Mouse (Mus musculus): ENCODE data around the gene D130043K22Rik.

Gene D130043K22Rik

GRCm38 (mm10) chr13:24937108-24937838 lies 92.3 kb downstream of the D130043K22Rik start, which contains the start of gene Aldh5a1:
Aldh5a1 (minus strand) TSS chr13:24937661.
- in situ Hi-C loops (cut with MboI; ENCODE audit: low pct_unique_long_range_greater_than_20kb in 1 of 2, low sequenced_read_pairs in 2 of 2, unreplicated experiment in 1 of 2), result no loop called here

GRCm38 (mm10) chr13:24937839-24938166 lies 92.9 kb downstream of the D130043K22Rik start:
- in situ Hi-C loops (cut with MboI; ENCODE audit: low pct_unique_long_range_greater_than_20kb in 1 of 2, low sequenced_read_pairs in 2 of 2, unreplicated experiment in 1 of 2), result no loop called here

- in situ Hi-C loops (cut with MboI; ENCODE audit: low pct_unique_long_range_greater_than_20kb in 1 of 2, low sequenced_read_pairs in 2 of 2, unreplicated experiment in 1 of 2), result no loop called here
Measured at GRCm38 (mm10) chr13:24938683-24939082, 93.7 kb downstream of the D130043K22Rik start.

DNA sequence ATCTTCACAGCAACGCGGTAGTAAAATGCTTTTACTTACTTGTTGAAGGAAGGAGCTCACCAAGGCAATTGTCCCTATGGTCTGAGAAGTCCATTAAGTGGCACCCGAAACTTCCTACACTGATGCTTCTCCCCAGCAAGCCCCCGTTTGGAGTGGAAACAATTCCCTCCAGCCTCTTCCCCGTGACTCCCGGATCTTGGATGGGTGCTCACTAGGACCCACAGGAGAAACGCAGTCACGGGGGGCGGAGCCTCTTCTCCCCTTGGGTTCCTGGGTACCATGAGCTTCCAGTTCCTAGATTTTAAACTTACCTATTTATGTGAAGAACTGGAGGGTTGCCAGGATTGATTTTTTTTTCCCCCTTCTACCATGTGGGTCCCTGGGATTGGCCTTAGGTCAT lies 94.5 kb downstream of the D130043K22Rik start:
- in situ Hi-C loops (cut with MboI; ENCODE audit: low pct_unique_long_range_greater_than_20kb in 1 of 2, low sequenced_read_pairs in 2 of 2, unreplicated experiment in 1 of 2), result no loop called here

DNA sequence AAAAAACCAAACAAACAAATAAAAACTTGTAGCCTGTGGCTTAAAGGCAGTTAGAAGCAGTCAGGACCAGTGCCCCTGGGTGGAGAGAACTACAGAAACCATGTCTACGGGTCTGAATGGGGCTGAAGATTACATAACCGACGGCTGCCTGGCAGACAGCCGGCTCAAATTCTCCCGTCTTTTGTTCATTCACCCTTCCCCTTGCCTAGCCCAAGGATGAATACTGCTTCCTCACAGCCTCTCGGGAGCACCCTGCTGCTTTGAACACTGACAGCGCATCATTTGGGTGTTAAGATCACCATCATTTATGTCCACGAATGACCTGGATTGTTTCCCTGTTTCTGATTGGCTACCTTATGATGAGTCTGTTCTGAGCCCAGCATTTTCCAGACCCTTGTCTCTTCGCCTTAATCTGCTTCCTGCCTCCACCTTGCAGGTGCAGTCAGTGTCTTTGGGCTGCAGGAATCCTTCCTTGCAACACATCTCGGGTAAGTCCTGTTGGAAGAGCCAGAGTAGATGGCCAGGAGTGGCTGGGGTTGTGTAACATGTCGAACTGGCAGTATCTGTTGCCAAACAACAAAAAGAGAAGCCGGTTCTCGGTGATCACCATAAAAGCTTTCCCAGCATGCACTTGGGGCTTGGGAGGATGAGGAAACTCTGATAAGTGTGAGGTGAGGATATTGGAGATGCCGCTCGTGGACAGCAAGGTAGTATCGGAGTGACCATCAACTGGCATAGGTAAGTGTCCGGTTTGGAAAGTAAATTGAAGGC lies 97.8 kb downstream of the D130043K22Rik start, which contains the start of gene Gpld1:
Gene Gpld1, plus strand, starts transcription at position 641 of the 771 bp plus-strand sequence.
- in situ Hi-C loops (cut with MboI; ENCODE audit: low pct_unique_long_range_greater_than_20kb in 1 of 2, low sequenced_read_pairs in 2 of 2, unreplicated experiment in 1 of 2), result loop anchor here in 1 of 2 experiments (5.0 kb wide), 1 partner anchor 40 kb away; no protein-coding TSS in a partner anchor

- in situ Hi-C loops (cut with MboI; ENCODE audit: low pct_unique_long_range_greater_than_20kb in 1 of 2, low sequenced_read_pairs in 2 of 2, unreplicated experiment in 1 of 2), result loop anchor here in 1 of 2 experiments (5.0 kb wide), 1 partner anchor 39 kb away; no protein-coding TSS in a partner anchor
Measured at GRCm38 (mm10) chr13:24943303-24943702, 98.4 kb downstream of the D130043K22Rik start.

- in situ Hi-C loops (cut with MboI; ENCODE audit: low pct_unique_long_range_greater_than_20kb in 1 of 2, low sequenced_read_pairs in 2 of 2, unreplicated experiment in 1 of 2), result no loop called here
Measured at GRCm38 (mm10) chr13:24945567-24945966, 100.6 kb downstream of the D130043K22Rik start.

DNA sequence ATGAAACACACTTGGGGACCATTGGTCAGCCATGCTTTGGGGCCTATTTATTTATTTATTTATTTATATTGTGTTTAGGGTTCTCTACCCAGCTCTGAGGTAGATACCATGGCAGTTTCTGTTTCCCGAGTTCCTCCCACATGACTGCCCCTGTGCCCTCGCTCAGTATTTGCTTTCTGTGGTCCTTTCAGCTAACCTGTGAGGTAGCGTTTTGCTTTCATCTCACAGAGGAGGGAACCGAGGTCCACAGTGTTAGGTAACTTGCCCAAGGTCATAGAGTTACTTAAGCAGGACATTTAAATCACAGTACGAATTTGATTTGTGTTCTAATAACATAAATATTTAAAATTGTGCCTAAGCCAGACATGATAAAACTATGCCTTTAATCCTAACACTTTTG lies 102.2 kb downstream of the D130043K22Rik start:
- in situ Hi-C loops (cut with MboI; ENCODE audit: low pct_unique_long_range_greater_than_20kb in 1 of 2, low sequenced_read_pairs in 2 of 2, unreplicated experiment in 1 of 2), result no loop called here

DNA sequence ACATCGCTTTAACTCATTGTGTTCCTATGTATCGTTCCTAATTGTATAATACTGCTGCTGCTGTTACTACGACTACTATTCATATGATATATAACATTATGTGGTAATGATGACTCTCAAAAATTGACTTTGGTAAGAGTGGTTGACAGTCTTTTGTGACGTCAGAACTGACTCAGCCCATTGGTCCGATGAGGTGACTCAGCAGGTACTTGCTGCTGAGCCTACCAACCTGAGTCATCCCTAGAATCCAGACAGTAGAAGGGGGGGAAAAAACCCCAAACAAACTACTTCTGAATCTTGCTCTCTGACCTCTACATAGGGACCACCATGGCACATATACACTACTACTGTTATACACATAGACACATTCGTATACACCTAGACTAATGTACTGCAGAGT lies 103.9 kb downstream of the D130043K22Rik start:
- in situ Hi-C loops (cut with MboI; ENCODE audit: low pct_unique_long_range_greater_than_20kb in 1 of 2, low sequenced_read_pairs in 2 of 2, unreplicated experiment in 1 of 2), result no loop called here

Measured in mouse embryonic stem cell (cell line).